Mouse (Mus musculus) splenic B cell, adult 2 months (primary cell): ENCODE data around the gene Kpna2.

Source experiments
- DNase-seq: peaks from one replicate; pipeline ENCODE4 v3.0.0-alpha.2; 2011; ENCODE audit warnings: low read depth, low spot score
- H3K27me3 ChIP-seq: 2 replicates; pipeline ENCODE4 v1.6.1; 2012; ENCODE audit warnings: mild to moderate bottlenecking, low read length, moderate library complexity, mixed read lengths; ENCODE audit not compliant: control insufficient read depth, poor library complexity, insufficient read depth, severe bottlenecking
- H3K36me3 ChIP-seq: 2 replicates; pipeline ENCODE4 v1.6.1; 2012; ENCODE audit warnings: mild to moderate bottlenecking, low read length, moderate library complexity, mixed read lengths; ENCODE audit not compliant: control insufficient read depth, poor library complexity, insufficient read depth, severe bottlenecking

The Kpna2 gene

DNA sequence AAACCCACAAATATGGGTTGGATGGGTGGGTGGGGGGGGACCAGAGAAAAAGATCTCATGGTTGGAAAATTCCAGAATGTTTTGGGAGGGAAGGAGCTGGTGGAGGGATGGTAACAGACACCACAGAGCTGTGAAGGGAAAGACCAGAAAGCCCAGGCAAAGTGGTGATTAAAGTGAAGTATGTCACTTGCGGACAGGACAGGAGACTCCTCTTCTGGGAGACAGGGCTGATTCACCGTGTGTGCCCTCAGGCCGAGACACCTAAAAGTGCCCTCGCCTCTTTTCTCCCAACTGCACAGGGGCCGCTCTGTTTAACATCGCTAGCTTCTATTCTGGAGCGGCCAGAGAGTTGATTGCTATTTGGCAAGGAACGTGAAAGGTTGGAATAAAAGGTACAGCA lies 44.8 kb downstream of the Kpna2 start:
- H3K36me3 ChIP-seq = no peaks in the 10 kb centered on the region
- no peaks in the 10 kb centered on the region; the same call in 1 of the 2 replicates for H3K27me3 ChIP-seq
- DNase-seq = no peak

DNA sequence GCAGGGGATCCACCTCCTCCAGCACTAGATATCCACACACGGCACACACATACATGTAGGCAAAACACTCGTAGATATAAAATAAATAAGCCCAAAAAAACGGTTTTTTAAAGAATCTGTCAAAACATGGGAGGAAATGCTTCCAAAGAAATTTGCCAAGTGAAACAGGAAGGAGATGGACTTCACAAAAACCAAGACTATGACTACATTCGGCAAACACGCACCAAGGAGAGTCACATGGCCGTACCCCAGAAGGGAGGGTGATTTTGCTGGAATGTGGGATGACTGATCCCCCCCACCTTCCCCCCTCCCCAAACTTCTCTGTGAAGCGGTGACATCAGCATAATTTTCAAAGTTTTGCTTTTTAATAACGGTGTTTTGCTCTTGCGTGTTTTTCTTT lies 45.2 kb downstream of the Kpna2 start:
- no peaks in the 10 kb centered on the region for H3K36me3 ChIP-seq
- H3K27me3 ChIP-seq = no peaks in the 10 kb centered on the region; the same call in 1 of the 2 replicates
- DNase-seq = no peak
